Mouse (Mus musculus): Measurements from ENCODE around the gene Psen2. TPM values are rescaled to one million over a fixed set of nuclear protein-coding genes. Genes with fewer than 3 reads are reported as not detected.

The Psen2 gene
- total and polyA plus RNA-seq, 3 experiments = 23.4 to 46.1 (median 45.3) TPM

- in situ Hi-C loops (cut with MboI; ENCODE audit: low pct_ligation_motif_present, low pct_unique_long_range_greater_than_20kb, low sequenced_read_pairs) = no loop called here
- DNase-seq (ENCODE audit: extremely low read depth) = peak; percentile 59
- TF ChIP-seq POLR2AphosphoS2 (IDR thresholded peaks at IDR 0.05; ENCODE audit: low read depth, low read length) (no peak), POLR2A (IDR thresholded peaks at IDR 0.05; ENCODE audit: low read depth, low read length) (peak; percentile 31; the same call in 1 of the 2 replicates), SMC3 (IDR thresholded peaks at IDR 0.05; ENCODE audit: low read depth, low read length) (no peak), TBP (conservative IDR thresholded peaks at IDR 0.05; ENCODE audit: low read depth, low read length) (peak; percentile 24; the same call in 1 of the 2 replicates), MXI1 (IDR thresholded peaks at IDR 0.05; ENCODE audit: low read depth, low read length) (peak; percentile 44; the same call in 1 of the 2 replicates), USF2 (conservative IDR thresholded peaks at IDR 0.05; ENCODE audit: low read depth, low read length) (no peak), E2F4 (IDR thresholded peaks at IDR 0.05; ENCODE audit: insufficient replicate concordance, low read depth, low read length) (no peak), TCF12 (IDR thresholded peaks at IDR 0.05; ENCODE audit: low read depth, low read length) (no peak), IRF4 (IDR thresholded peaks at IDR 0.05; ENCODE audit: low read depth, low read length) (peak; percentile 68), BHLHE40 (IDR thresholded peaks at IDR 0.05; ENCODE audit: low read depth, low read length) (peak; percentile 28; the same call in 1 of the 2 replicates), CHD1 (IDR thresholded peaks at IDR 0.05; ENCODE audit: low read depth, low read length) (peak; percentile 73; the same call in 1 of the 2 replicates), ETS1 (conservative IDR thresholded peaks at IDR 0.05; ENCODE audit: low read depth, low read length) (peak; percentile 7; the same call in 1 of the 2 replicates)
- Histone ChIP-seq H3K4me2 (ENCODE audit: insufficient read depth, low read depth, poor library complexity, severe bottlenecking) (peak overlapping the region; percentile 86), H3K36me3 (replicated peaks in 1 of 2; ENCODE audit: control insufficient read depth in 1 of 2, insufficient read depth in 1 of 2, low read length in 1 of 2) (peaks cover 21 to 46% of the 10 kb centered on the region in 2 experiments), H3K27me3 (replicated peaks) (no peaks in the 10 kb centered on the region), H3K27ac (ENCODE audit: insufficient read depth, low read depth) (peak overlapping the region; percentile 87), H3K9ac (ENCODE audit: insufficient read depth, low read depth) (peak overlapping the region; percentile 53), H3K4me3 (replicated peaks in 1 of 3; ENCODE audit: low read depth in 2 of 3, low read length in 2 of 3, poor library complexity in 1 of 3) (peak overlapping the region; percentile 78 to 93 (median 85)), H3K4me1 (ENCODE audit: control insufficient read depth in 1 of 2, insufficient read depth in 2 of 2) (peaks cover 16 to 54% of the 10 kb centered on the region in 2 experiments), H3K79me2 (replicated peaks; ENCODE audit: control insufficient read depth, extremely low read depth, insufficient read depth, poor library complexity, severe bottlenecking) (peaks cover 85% of the 10 kb centered on the region), H3K9me3 (replicated peaks; ENCODE audit: low read length) (peaks cover 8% of the 10 kb centered on the region)
- dilution Hi-C loops (cut with MboI; ENCODE audit: extremely low pct_ligation_motif_present, extremely low pct_unique_long_range_greater_than_20kb, low sequenced_read_pairs) = no loop called here
Measured at GRCm38 (mm10) chr1:180191651-180192220, 71.5 kb downstream of the Psen2 start.

- H3K9ac ChIP-seq (ENCODE audit: insufficient read depth, low read depth) = peak overlapping the region; percentile 53; the same call in 1 of the 2 replicates
- no peaks in the 10 kb centered on the region for H3K27me3 ChIP-seq (replicated peaks)
- dilution Hi-C loops (cut with MboI; ENCODE audit: extremely low pct_ligation_motif_present, extremely low pct_unique_long_range_greater_than_20kb, low sequenced_read_pairs) (no loop called here), in situ Hi-C loops (cut with MboI; ENCODE audit: low pct_ligation_motif_present, low pct_unique_long_range_greater_than_20kb, low sequenced_read_pairs) (no loop called here)
- peak overlapping the region; percentile 87 for H3K27ac ChIP-seq (ENCODE audit: insufficient read depth, low read depth)
- no peak for DNase-seq (ENCODE audit: extremely low read depth)
- H3K4me2 ChIP-seq (ENCODE audit: insufficient read depth, low read depth, poor library complexity, severe bottlenecking) = peak overlapping the region; percentile 86
- peak overlapping the region; percentile 78 to 93 (median 85) for H3K4me3 ChIP-seq (replicated peaks in 1 of 3; ENCODE audit: low read depth in 2 of 3, low read length in 2 of 3, poor library complexity in 1 of 3)
- peaks cover 27 to 52% of the 10 kb centered on the region in 2 experiments for H3K36me3 ChIP-seq (replicated peaks in 1 of 2; ENCODE audit: control insufficient read depth in 1 of 2, insufficient read depth in 1 of 2, low read length in 1 of 2)
- peaks cover 91% of the 10 kb centered on the region for H3K79me2 ChIP-seq (replicated peaks; ENCODE audit: control insufficient read depth, extremely low read depth, insufficient read depth, poor library complexity, severe bottlenecking)
- peaks cover 8% of the 10 kb centered on the region for H3K9me3 ChIP-seq (replicated peaks; ENCODE audit: low read length)
- TF ChIP-seq UBTF (IDR thresholded peaks at IDR 0.05; ENCODE audit: low read depth, low read length) = no peak
- TF ChIP-seq POLR2A (IDR thresholded peaks at IDR 0.05; ENCODE audit: low read depth, low read length) = peak; percentile 7; the same call in 1 of the 2 replicates
- TF ChIP-seq TCF12 (IDR thresholded peaks at IDR 0.05; ENCODE audit: low read depth, low read length) = no peak
- TF ChIP-seq USF2 (conservative IDR thresholded peaks at IDR 0.05; ENCODE audit: low read depth, low read length) = no peak
- peaks cover 23 to 54% of the 10 kb centered on the region in 2 experiments for H3K4me1 ChIP-seq (ENCODE audit: control insufficient read depth in 1 of 2, insufficient read depth in 2 of 2)
Measured at GRCm38 (mm10) chr1:180191112-180191511, 72.1 kb downstream of the Psen2 start.

All from CH12.LX (cell line).